Mouse (Mus musculus) monocyte, adult 5-6 weeks (primary cell): ENCODE data around the gene Fndc3b. TPM values are rescaled to one million over a fixed set of nuclear protein-coding genes. Genes with fewer than 3 reads are reported as not detected.

Source experiments
- ATAC-seq: fragments of 153-309, 156-312 bp; replicated peaks from 2 replicates; pipeline ENCODE4 v1.8.0; 2017; ENCODE audit warnings: mild to moderate bottlenecking; ENCODE audit not compliant: low TSS enrichment, insufficient number of reproducible peaks, severe bottlenecking, poor library complexity, low FRiP score
- total RNA-seq: library from RNA; stranded (forward); fragments of 200-1000, 200-491, 200-594 nt; gene quantifications from 3 replicates; pipeline ENCODE4 v1.2.3, GENCODE M21; 2017

The Fndc3b gene
- total RNA-seq, result 11.4 to 14.0 TPM (median 12.6 TPM) in 3 replicates

- ATAC-seq, result peak; percentile 97
Measured at GRCm38 (mm10) chr3:27710648-27711428, at the start of gene Fndc3b. Gene Fndc3b (minus strand): TSS chr3:27711307.

GRCm38 (mm10) chr3:27760278-27760677 lies 49.2 kb upstream of the Fndc3b start:
- ATAC-seq, result no peak

GRCm38 (mm10) chr3:27758976-27759375 lies 47.9 kb upstream of the Fndc3b start:
- no peak for ATAC-seq

GRCm38 (mm10) chr3:27751657-27752056 lies 40.5 kb upstream of the Fndc3b start:
- ATAC-seq, result no peak

GRCm38 (mm10) chr3:27751156-27751555 lies 40.0 kb upstream of the Fndc3b start:
- ATAC-seq, result no peak

GRCm38 (mm10) chr3:27745651-27746050 lies 34.5 kb upstream of the Fndc3b start:
- ATAC-seq, result no peak

- no peak for ATAC-seq
Measured at GRCm38 (mm10) chr3:27744754-27745153, 33.6 kb upstream of the Fndc3b start.

GRCm38 (mm10) chr3:27743271-27744145 lies 32.4 kb upstream of the Fndc3b start:
- no peak for ATAC-seq

GRCm38 (mm10) chr3:27742124-27742523 lies 31.0 kb upstream of the Fndc3b start:
- ATAC-seq, result peak; percentile 90

- no peak for ATAC-seq
Measured at GRCm38 (mm10) chr3:27740136-27740535, 29.0 kb upstream of the Fndc3b start.

GRCm38 (mm10) chr3:27736180-27736579 lies 25.1 kb upstream of the Fndc3b start:
- no peak for ATAC-seq

- ATAC-seq, result no peak
Measured at GRCm38 (mm10) chr3:27735113-27735512, 24.0 kb upstream of the Fndc3b start.

- ATAC-seq, result no peak
Measured at GRCm38 (mm10) chr3:27728798-27729782, 18.0 kb upstream of the Fndc3b start.

- ATAC-seq, result no peak
Measured at GRCm38 (mm10) chr3:27728176-27728575, 17.1 kb upstream of the Fndc3b start.

- no peak for ATAC-seq
Measured at GRCm38 (mm10) chr3:27725752-27726151, 14.6 kb upstream of the Fndc3b start.

- no peak for ATAC-seq
Measured at GRCm38 (mm10) chr3:27724208-27724607, 13.1 kb upstream of the Fndc3b start.

- ATAC-seq, result no peak
Measured at GRCm38 (mm10) chr3:27718829-27719365, 7.8 kb upstream of the Fndc3b start.

- no peak for ATAC-seq
Measured at GRCm38 (mm10) chr3:27713971-27714370, 2.9 kb upstream of the Fndc3b start.
